Mouse (Mus musculus): Measurements from ENCODE around the gene Dip2c.

- no peak for TF ChIP-seq EP300 (IDR thresholded peaks at IDR 0.05)
- TF ChIP-seq CTCF (IDR thresholded peaks at IDR 0.05): no peak
These were observed 36.6 kb downstream of the Dip2c start for GRCm38 (mm10) chr13:9312916-9313315.
